ENCODE assay signal across 8 mouse cellular contexts in the genomic region with DNA sequence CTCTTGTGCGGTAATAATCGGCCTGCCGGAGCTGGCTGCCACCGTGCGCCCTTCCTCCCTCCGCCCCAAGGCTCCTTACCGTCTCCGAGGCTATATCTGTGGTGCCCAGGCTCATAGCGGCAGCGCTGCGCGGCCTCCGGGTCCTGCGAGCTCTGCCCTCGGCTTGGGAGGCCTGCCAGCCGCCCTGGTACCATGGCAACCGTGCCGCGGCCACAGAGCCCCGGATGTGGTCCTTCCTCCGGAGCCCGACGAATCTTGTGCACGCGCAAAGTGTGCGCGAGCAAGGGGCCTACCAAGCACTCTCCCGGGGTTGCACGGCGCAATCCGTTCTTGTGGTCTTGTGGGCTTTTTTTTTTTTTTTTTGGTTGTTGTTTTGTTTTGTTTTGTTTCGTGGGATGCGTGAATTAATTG. TPM values are rescaled to one million over a fixed set of nuclear protein-coding genes. Genes with fewer than 3 reads are reported as not detected.
DNase-seq lines count a peak whose midpoint lies in the region; ATAC-seq and TF ChIP-seq lines count a peak whose summit lies in the region.

A gene (minus strand): TSS at position 276 of the 411 bp plus-strand sequence.

- no peaks in the 10 kb centered on the region for H3K27me3 ChIP-seq in heart, embryonic 10.5 days (ENCODE audit: insufficient read depth, poor library complexity, severe bottlenecking)
- no peaks in the 10 kb centered on the region for H3K27me3 ChIP-seq in kidney, embryonic 15.5 days
- H3K27me3 ChIP-seq in liver, adult 2 months (ENCODE audit: control insufficient read depth, insufficient read depth, low read length), result no peaks in the 10 kb centered on the region
- no peaks in the 10 kb centered on the region for H3K27me3 ChIP-seq in myocyte (ENCODE audit: control insufficient read depth, insufficient read depth, insufficient read length)
- no peaks in the 10 kb centered on the region for H3K27me3 ChIP-seq in splenic B cell, adult 2 months (ENCODE audit: control insufficient read depth, insufficient read depth, low read length, poor library complexity, severe bottlenecking)

- peak within 1 kb of the TSS; percentile 84 for H3K4me2 ChIP-seq in kidney, embryonic 15.5 days
- H3K4me2 ChIP-seq in myocyte (ENCODE audit: low read depth), result peak within 1 kb of the TSS; percentile 84

- H3ac ChIP-seq in myocyte (ENCODE audit: control insufficient read depth, insufficient read length), result peak within 1 kb of the TSS; percentile 73

- ATAC-seq in kidney, embryonic 15.5 days (replicated peaks; ENCODE audit: low FRiP score), result peak; percentile 64

- H3K4me1 ChIP-seq in bone marrow macrophage, adult 2 months (ENCODE audit: control insufficient read depth, insufficient read depth, low read length), result peaks cover 16% of the 10 kb centered on the region
- 0 out of 2 replicates have a peak, but pooled peaks cover 4% of the 10 kb centered on the region for H3K4me1 ChIP-seq in embryonic fibroblast, embryonic 13.5 days (ENCODE audit: control insufficient read depth, insufficient read depth, low read length)
- H3K4me1 ChIP-seq in heart, embryonic 10.5 days, result peaks cover 44% of the 10 kb centered on the region
- peaks cover 48% of the 10 kb centered on the region for H3K4me1 ChIP-seq in kidney, embryonic 15.5 days
- peaks cover 12% of the 10 kb centered on the region for H3K4me1 ChIP-seq in liver, adult 2 months (ENCODE audit: control insufficient read depth, insufficient read depth, low read length)

- H3K36me3 ChIP-seq in heart, embryonic 10.5 days, result peaks cover 21% of the 10 kb centered on the region
- H3K36me3 ChIP-seq in kidney, embryonic 15.5 days, result peaks cover 26% of the 10 kb centered on the region
- H3K36me3 ChIP-seq in liver, adult 2 months (ENCODE audit: control insufficient read depth, insufficient read depth, low read length), result no peaks in the 10 kb centered on the region
- H3K36me3 ChIP-seq in myocyte (ENCODE audit: control insufficient read depth, insufficient read depth), result peaks cover 2% of the 10 kb centered on the region
- H3K36me3 ChIP-seq in splenic B cell, adult 2 months (ENCODE audit: control insufficient read depth, insufficient read depth, low read length, poor library complexity, severe bottlenecking), result no peaks in the 10 kb centered on the region

- peak; percentile 98 for DNase-seq in A20 (ENCODE audit: low read depth, low spot score)
- peak; percentile 96 for DNase-seq in heart, embryonic 10.5 days (ENCODE audit: low spot score)
- peak; percentile 71 for DNase-seq in liver, adult 2 months (ENCODE audit: extremely low read depth, low read depth, low spot score)
- DNase-seq in splenic B cell, adult 2 months (ENCODE audit: low read depth, low spot score), result peak; percentile 90

- WGBS in heart, embryonic 10.5 days, result 2% methylated on average over 33 of the region's 33 CpGs
- WGBS in kidney, embryonic 15.5 days, result 1% methylated on average over 33 of the region's 33 CpGs
- WGBS in liver, adult 2 months, result under 1% methylated on average over 33 of the region's 33 CpGs

- no peaks in the 10 kb centered on the region; the same call in 1 of the 2 replicates for H3K79me2 ChIP-seq in liver, adult 2 months (ENCODE audit: control insufficient read depth, insufficient read depth, low read length)
- no peaks in the 10 kb centered on the region for H3K79me2 ChIP-seq in myocyte (ENCODE audit: control insufficient read depth, insufficient read depth)

- H3K9ac ChIP-seq in kidney, embryonic 15.5 days, result peak within 1 kb of the TSS; percentile 84
- H3K9ac ChIP-seq in liver, adult 2 months (ENCODE audit: low read depth, low read length), result peak within 1 kb of the TSS; percentile 79

- no peak for TF ChIP-seq POLR2A in bone marrow macrophage, adult 2 months (IDR thresholded peaks at IDR 0.05; ENCODE audit: borderline replicate concordance, low read depth, low read length)
- TF ChIP-seq POLR2A in embryonic fibroblast, embryonic 13.5 days (IDR thresholded peaks at IDR 0.05; ENCODE audit: low read depth, low read length), result peak; percentile 69
- peak; percentile 31; the same call in 1 of the 2 replicates for TF ChIP-seq POLR2A in liver, adult 2 months (IDR thresholded peaks at IDR 0.05; ENCODE audit: extremely low read depth, insufficient read depth, low read length)
- TF ChIP-seq POLR2A in myocyte (IDR thresholded peaks at IDR 0.05; ENCODE audit: insufficient read length, low read depth), result peak; percentile 70

- H3K27ac ChIP-seq in bone marrow macrophage, adult 2 months (ENCODE audit: insufficient read depth, low read depth, low read length), result peak within 1 kb of the TSS; percentile 45
- H3K27ac ChIP-seq in embryonic fibroblast, embryonic 13.5 days (ENCODE audit: insufficient read depth, low read length), result peak within 1 kb of the TSS; percentile 59
- peak within 1 kb of the TSS; percentile 95 for H3K27ac ChIP-seq in heart, embryonic 10.5 days
- H3K27ac ChIP-seq in kidney, embryonic 15.5 days, result peak within 1 kb of the TSS; percentile 95
- H3K27ac ChIP-seq in liver, adult 2 months (replicated peaks; ENCODE audit: insufficient read depth, low read depth, low read length), result peak within 1 kb of the TSS; percentile 22

- no peaks in the 10 kb centered on the region for H3K9me3 ChIP-seq in heart, embryonic 10.5 days
- no peaks in the 10 kb centered on the region for H3K9me3 ChIP-seq in kidney, embryonic 15.5 days (replicated peaks)

- TF ChIP-seq CTCF in bone marrow macrophage, adult 2 months (IDR thresholded peaks at IDR 0.05; ENCODE audit: low read depth, low read length), result no peak
- TF ChIP-seq CTCF in embryonic fibroblast, embryonic 13.5 days (IDR thresholded peaks at IDR 0.05; ENCODE audit: borderline replicate concordance, insufficient read depth, low read length), result no peak
- TF ChIP-seq CTCF in liver, adult 2 months (IDR thresholded peaks at IDR 0.05; ENCODE audit: low read depth, low read length), result no peak

- peak within 1 kb of the TSS; percentile 94 for H3K4me3 ChIP-seq in bone marrow macrophage, adult 2 months (ENCODE audit: insufficient read depth, low read length)
- peak within 1 kb of the TSS; percentile 79 for H3K4me3 ChIP-seq in embryonic fibroblast, embryonic 13.5 days (ENCODE audit: insufficient read depth, low read length)
- peak within 1 kb of the TSS; percentile 82 for H3K4me3 ChIP-seq in heart, embryonic 10.5 days
- H3K4me3 ChIP-seq in kidney, embryonic 15.5 days (replicated peaks), result peak within 1 kb of the TSS; percentile 71
- peak within 1 kb of the TSS; percentile 83 for H3K4me3 ChIP-seq in liver, adult 2 months (ENCODE audit: insufficient read depth, low read depth, low read length)
- H3K4me3 ChIP-seq in myocyte, result peak within 1 kb of the TSS; percentile 50

TF ChIP-seq in myocyte, 11 proteins besides CTCF, POLR2A, EP300 and RAD21:
- TF ChIP-seq POLR2AphosphoS2 (IDR thresholded peaks at IDR 0.05; ENCODE audit: insufficient read length, low read depth), result peak; percentile 36
- no peak for TF ChIP-seq TCF12 (IDR thresholded peaks at IDR 0.05; ENCODE audit: insufficient read depth, poor library complexity, severe bottlenecking)

RNA-seq across cellular contexts. Expression of the gene that starts here (rescaled TPM):
- 28.7 and 38.3 TPM in 2 replicates for polyA plus RNA-seq in bone marrow macrophage, adult 2 months (2012; ENCODE audit: insufficient read depth, insufficient read length, missing spikeins)
- polyA plus RNA-seq in embryonic fibroblast, embryonic 13.5 days (2011; ENCODE audit: insufficient read length, low read depth, missing spikeins), result 25.5 and 27.9 TPM in 2 replicates
- 11.4 and 17.9 TPM in 2 replicates for polyA plus RNA-seq in heart, embryonic 10.5 days (2016; fragmentation: Nextera tagmentation; extraction: Ambion mirVana)
- polyA plus RNA-seq in kidney, embryonic 15.5 days (2015; fragmentation: Nextera tagmentation; extraction: Ambion mirVana), result 25.7 and 29.3 TPM in 2 replicates
- 2.3 and 2.4 TPM in 2 replicates for total RNA-seq in liver, adult 2 months (2014; rRNA removed)
- polyA plus RNA-seq in liver, adult 2 months (2012; rRNA removed), result 3.8 and 5.5 TPM in 2 replicates
- 4.8 TPM for polyA plus RNA-seq in myocyte (2012; fragmentation: generic; extraction: Trizol)

Comparison
In these comparisons a context has a peak if more than half of its experiments do, and no peak if none do; other contexts are left out.
1. Peak in every context shown above with its lines: DNase-seq, ATAC-seq, H3K4me3 ChIP-seq and H3K27ac ChIP-seq.
2. H3K27ac ChIP-seq: peak in every context shown above with its lines; median percentile 95 in heart, embryonic 10.5 days; 95 in kidney, embryonic 15.5 days; 59 in embryonic fibroblast, embryonic 13.5 days; 45 in bone marrow macrophage, adult 2 months; 22 in liver, adult 2 months.